Mouse (Mus musculus) stomach, postnatal 0 days (tissue): ENCODE data around the gene Lmo7.

ENCODE experiments used
- CTCF ChIP-seq: IDR thresholded peaks from 2 replicates; pipeline ENCODE4 v1.5.1; 2016; ENCODE audit warnings: antibody characterized with exemption, low read depth, mild to moderate bottlenecking, moderate library complexity
- EP300 ChIP-seq: optimal IDR thresholded peaks from 2 replicates; pipeline ENCODE3; 2016; ENCODE audit warnings: antibody characterized with exemption

DNA sequence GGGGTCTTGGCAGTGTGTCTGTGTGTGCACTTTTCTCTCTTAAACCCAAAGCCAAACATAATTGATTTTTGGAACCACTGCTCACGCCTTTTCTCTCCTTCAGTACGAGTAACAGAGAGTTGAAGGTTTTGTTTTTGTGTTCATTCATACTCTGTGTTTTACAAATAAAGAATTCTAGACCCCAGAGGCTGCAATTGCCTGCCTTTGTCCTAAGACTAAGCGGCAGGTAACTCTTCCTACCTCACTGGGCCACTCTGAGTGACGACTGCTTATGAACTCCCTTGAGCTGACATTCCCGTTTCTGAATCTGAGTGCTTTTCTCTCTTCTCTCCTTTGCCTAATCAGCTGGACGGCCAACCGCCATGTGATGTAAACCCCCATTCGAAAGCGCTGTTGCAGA, 203.8 kb downstream of the Lmo7 start:
- TF ChIP-seq EP300 (no peak), CTCF (no peak)
